Mouse (Mus musculus) ES-E14 (cell line): ENCODE measurements around the gene Tfpi.

Experiments
- CHD2 ChIP-seq: IDR thresholded peaks from 2 replicates; pipeline ENCODE4 v1.6.1; 2014; ENCODE audit warnings: mild to moderate bottlenecking, low read depth, low read length, inconsistent platforms
- HCFC1 ChIP-seq: IDR thresholded peaks from 2 replicates; pipeline ENCODE4 v1.6.1; 2012; ENCODE audit warnings: low read length, inconsistent platforms, borderline replicate concordance; ENCODE audit not compliant: insufficient read depth
- MAFK ChIP-seq: IDR thresholded peaks from 2 replicates; pipeline ENCODE4 v1.6.1; 2014; ENCODE audit warnings: mild to moderate bottlenecking, low read depth, low read length, inconsistent platforms; ENCODE audit not compliant: insufficient read depth
- ZC3H11A ChIP-seq: IDR thresholded peaks from 2 replicates; pipeline ENCODE4 v1.6.1; 2012; ENCODE audit warnings: low read depth, mild to moderate bottlenecking, inconsistent platforms, low read length, borderline replicate concordance
- ZNF384 ChIP-seq: IDR thresholded peaks from 2 replicates; pipeline ENCODE4 v1.6.1; 2012; ENCODE audit warnings: low read depth, low read length, inconsistent platforms

- TF ChIP-seq ZC3H11A (no peak), HCFC1 (no peak), ZNF384 (no peak), CHD2 (no peak), MAFK (no peak)
These were observed 15.1 kb upstream of the Tfpi start for GRCm38 (mm10) chr2:84491715-84492114.
